In genomic region chr2:55892821-55893535, GRCm38 (mm10) we compare ENCODE assay signal across 21 mouse cellular contexts.
DNase-seq lines count a peak whose midpoint lies in the region; ATAC-seq and TF ChIP-seq lines count a peak whose summit lies in the region.
"Had no signal": no experiment of that assay in that cellular context is flagged by ENCODE, and none has a peak within 500 bp of the region (broad histone marks: within the 10 kb centered on the region; RNA-seq: fewer than 3 reads in every experiment).

No protein-coding gene starts in this region.

- TF ChIP-seq CTCF in hindbrain, postnatal 0 days (IDR thresholded peaks at IDR 0.05; ENCODE audit: low read depth), result no peak

- no peaks in the 10 kb centered on the region for H3K27me3 ChIP-seq in hindbrain, postnatal 0 days (ENCODE audit: insufficient read depth, low read length)
- H3K27me3 ChIP-seq in hindbrain, embryonic 14.5 days (ENCODE audit: control insufficient read depth, insufficient read depth, low read length), result no peaks in the 10 kb centered on the region
- H3K27me3 ChIP-seq: CH12.LX; embryonic facial prominence, embryonic 12.5 days; forebrain, embryonic 12.5 days; heart, embryonic 13.5 days; Patski had no signal

- ATAC-seq in hindbrain, postnatal 0 days, result peak; percentile 80
- ATAC-seq in hindbrain, embryonic 14.5 days (ENCODE audit: low FRiP score), result no peak
- ATAC-seq: activated CD4-positive, CD25-positive, alpha-beta regulatory T cell, adult 4 months; hindbrain, embryonic 16.5 days; Patski had no signal

- H3K36me3 ChIP-seq in hindbrain, postnatal 0 days (ENCODE audit: insufficient read depth, low read length), result no peaks in the 10 kb centered on the region
- no peaks in the 10 kb centered on the region for H3K36me3 ChIP-seq in hindbrain, embryonic 14.5 days (replicated peaks; ENCODE audit: control insufficient read depth, insufficient read depth)
- H3K36me3 ChIP-seq: embryonic facial prominence, embryonic 12.5 days; forebrain, embryonic 12.5 days; heart, embryonic 13.5 days had no signal

- no peak overlapping the region for H3K9ac ChIP-seq in hindbrain, postnatal 0 days (replicated peaks; ENCODE audit: low read length)
- no peak overlapping the region for H3K9ac ChIP-seq in hindbrain, embryonic 14.5 days
- H3K9ac ChIP-seq: embryonic facial prominence, embryonic 12.5 days; forebrain, embryonic 12.5 days; heart, embryonic 13.5 days had no signal

- no peak overlapping the region for H3K27ac ChIP-seq in hindbrain, postnatal 0 days
- no peak overlapping the region for H3K27ac ChIP-seq in hindbrain, embryonic 14.5 days
- H3K27ac ChIP-seq: embryonic facial prominence, embryonic 12.5 days; forebrain, embryonic 12.5 days; heart, embryonic 13.5 days had no signal

- H3K9me3 ChIP-seq in hindbrain, postnatal 0 days (ENCODE audit: low read length), result no peaks in the 10 kb centered on the region
- H3K9me3 ChIP-seq in hindbrain, embryonic 14.5 days (ENCODE audit: control insufficient read depth, low read length), result no peaks in the 10 kb centered on the region
- H3K9me3 ChIP-seq: embryonic facial prominence, embryonic 12.5 days; forebrain, embryonic 12.5 days; heart, embryonic 13.5 days had no signal

- intact Hi-C loops in left cerebral cortex, postnatal 4 days (cut with DNase I), result no loop called here

- H3K4me1 ChIP-seq in hindbrain, postnatal 0 days (ENCODE audit: insufficient read depth, low read length), result no peaks in the 10 kb centered on the region
- H3K4me1 ChIP-seq in hindbrain, embryonic 14.5 days (replicated peaks; ENCODE audit: control insufficient read depth, insufficient read depth, low read length), result no peaks in the 10 kb centered on the region
- H3K4me1 ChIP-seq: embryonic facial prominence, embryonic 12.5 days; forebrain, embryonic 12.5 days; heart, embryonic 13.5 days had no signal

- DNase-seq in cerebellum, postnatal 10 days, result peak; percentile 70 to 73
- no peak for DNase-seq in cerebellum, adult 11 months
- peak; percentile 25 for DNase-seq in hindbrain, postnatal 0 days (ENCODE audit: low spot score)
- no peak for DNase-seq in hindbrain, embryonic 14.5 days (ENCODE audit: low spot score)
- peak; percentile 10 for DNase-seq in left cerebral cortex, postnatal 4 days
- DNase-seq in left cerebral cortex, adult 9 months (ENCODE audit: low spot score in 2 of 2), result no peak
- DNase-seq in layer of hippocampus, adult 9-11 months, result peak; percentile 31
- DNase-seq in neural tube, embryonic 10.5 days (ENCODE audit: extremely low spot score, low spot score), result no peak
- DNase-seq: adrenal gland, postnatal 14 days; cerebellum, adult 11-12 months; gastrocnemius, postnatal 36 days; heart, adult 11 months; heart, postnatal 36 days; kidney, adult 11 months had no signal

- no peak overlapping the region for H3K4me2 ChIP-seq in hindbrain, postnatal 0 days (ENCODE audit: low read depth, low read length)
- H3K4me2 ChIP-seq in hindbrain, embryonic 14.5 days (replicated peaks), result no peak overlapping the region
- H3K4me2 ChIP-seq: embryonic facial prominence, embryonic 12.5 days; forebrain, embryonic 12.5 days; heart, embryonic 13.5 days had no signal

- 69% methylated on average over 1 of the region's 1 CpGs for WGBS in hindbrain, postnatal 0 days
- WGBS in hindbrain, embryonic 14.5 days, result 70% methylated on average over 1 of the region's 1 CpGs

- H3K4me3 ChIP-seq in hindbrain, postnatal 0 days (ENCODE audit: low read length), result no peak overlapping the region
- no peak overlapping the region for H3K4me3 ChIP-seq in hindbrain, embryonic 14.5 days (replicated peaks; ENCODE audit: low read length)
- H3K4me3 ChIP-seq: embryonic facial prominence, embryonic 12.5 days; forebrain, embryonic 12.5 days; heart, embryonic 13.5 days had no signal

Comparison
In these comparisons a context has a peak if more than half of its experiments do, and no peak if none do; other contexts are left out.
1. DNase-seq: peak in cerebellum, postnatal 10 days (2 of 2), hindbrain, postnatal 0 days (single experiment), left cerebral cortex, postnatal 4 days (single experiment) and layer of hippocampus, adult 9-11 months (single experiment); none in cerebellum, adult 11 months (single experiment), hindbrain, embryonic 14.5 days (single experiment), left cerebral cortex, adult 9 months (0 of 2) and neural tube, embryonic 10.5 days (single experiment).